ENCODE assay signal across 5 mouse cellular contexts in the genomic region with DNA sequence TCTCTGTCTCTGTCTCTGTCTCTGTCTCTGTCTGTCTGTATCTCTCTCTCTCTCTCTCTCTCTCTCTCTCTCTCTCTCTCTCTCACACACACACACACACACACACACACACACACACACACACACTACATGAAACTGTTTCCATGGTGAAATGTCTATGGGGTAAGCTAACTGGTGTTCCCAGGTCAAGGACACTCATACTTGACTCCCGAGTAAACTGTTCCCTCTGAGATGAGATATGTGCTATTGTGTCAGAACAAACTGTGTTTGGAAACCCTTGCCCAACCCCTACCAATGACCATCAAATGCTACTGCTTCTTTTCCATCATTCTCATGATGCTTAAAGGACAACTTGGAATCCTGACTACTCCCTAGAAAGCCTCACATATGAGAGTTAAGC. TPM values are rescaled to one million over a fixed set of nuclear protein-coding genes. Genes with fewer than 3 reads are reported as not detected.
"Had no signal": no experiment of that assay in that cellular context is flagged by ENCODE, and none has a peak within 500 bp of the region (broad histone marks: within the 10 kb centered on the region; RNA-seq: fewer than 3 reads in every experiment).

No protein-coding gene starts in this region.

RNA-seq across cellular contexts. Expression of gene Serpina1a, which starts 3.5 kb away (rescaled TPM):
- total RNA-seq: neutrophil, adult 5-6 weeks had no signal
- polyA plus RNA-seq: neural tube, embryonic 12.5 days; thymus, postnatal 0 days; urinary bladder, adult 2 months had no signal

RNA-seq across cellular contexts. Expression of gene Serpina1b, which starts 36.7 kb away (rescaled TPM):
- total RNA-seq: neutrophil, adult 5-6 weeks had no signal
- polyA plus RNA-seq: thymus, postnatal 0 days; urinary bladder, adult 2 months had no signal

RNA-seq across cellular contexts. Expression of gene Serpina1c, which starts 37.8 kb away (rescaled TPM):
- total RNA-seq: neutrophil, adult 5-6 weeks had no signal
- polyA plus RNA-seq: neural tube, embryonic 12.5 days; neural tube, embryonic 13.5 days; urinary bladder, adult 2 months had no signal
